Mouse (Mus musculus): Measurements from ENCODE around the gene Aco2.

DNA sequence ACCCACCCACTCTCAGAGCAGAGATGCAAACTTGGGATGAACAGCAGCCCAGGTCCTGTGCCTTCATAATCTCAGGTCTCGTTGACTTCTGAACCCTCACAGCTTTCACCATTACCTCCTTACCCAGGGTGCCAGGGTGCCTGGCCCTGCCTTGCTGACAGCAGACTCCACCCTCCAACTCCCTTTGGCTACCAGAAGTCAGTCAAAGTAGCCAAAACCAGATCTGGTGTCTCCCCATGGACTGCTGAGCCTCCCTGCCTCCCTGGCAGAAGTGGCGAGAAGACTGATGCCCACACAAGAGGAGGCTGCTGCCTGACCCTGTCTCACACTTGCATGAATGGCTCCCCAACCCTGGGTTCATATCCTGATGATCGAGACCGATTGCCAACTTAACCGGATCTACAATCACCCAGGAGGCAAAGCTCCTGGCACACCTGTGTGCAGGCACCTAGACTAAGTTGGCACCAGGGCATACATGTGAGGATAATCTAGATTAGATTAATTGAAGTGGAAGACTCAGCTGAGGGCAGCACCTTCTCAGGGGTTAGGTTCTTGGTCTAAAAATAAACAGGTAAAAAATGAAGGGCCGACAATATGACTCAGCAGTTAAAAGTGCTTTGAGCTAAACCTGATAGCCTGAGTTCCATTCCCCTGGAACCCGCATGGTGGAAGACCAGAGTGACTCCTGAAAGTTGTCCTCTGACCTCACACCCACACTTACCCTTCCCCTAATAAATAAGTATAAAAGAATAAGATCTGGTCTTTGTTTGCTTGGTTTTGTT is 43.5 kb upstream of the Aco2 start:
- TF ChIP-seq CTCF (IDR thresholded peaks at IDR 0.05; ENCODE audit: control insufficient read depth, insufficient read depth, insufficient read length), result no peak
- no peak for TF ChIP-seq USF1 (IDR thresholded peaks at IDR 0.05; ENCODE audit: low read depth)
- no peak for TF ChIP-seq MYOD1 (IDR thresholded peaks at IDR 0.05; ENCODE audit: control insufficient read depth, insufficient read length, low read depth)
